Mouse (Mus musculus): ENCODE data around the gene Tspan10. TPM values are rescaled to one million over a fixed set of nuclear protein-coding genes. Genes with fewer than 3 reads are reported as not detected.

Tspan10 gene
- polyA plus RNA-seq, 1 experiment from 2014 or later, result not detected

DNA sequence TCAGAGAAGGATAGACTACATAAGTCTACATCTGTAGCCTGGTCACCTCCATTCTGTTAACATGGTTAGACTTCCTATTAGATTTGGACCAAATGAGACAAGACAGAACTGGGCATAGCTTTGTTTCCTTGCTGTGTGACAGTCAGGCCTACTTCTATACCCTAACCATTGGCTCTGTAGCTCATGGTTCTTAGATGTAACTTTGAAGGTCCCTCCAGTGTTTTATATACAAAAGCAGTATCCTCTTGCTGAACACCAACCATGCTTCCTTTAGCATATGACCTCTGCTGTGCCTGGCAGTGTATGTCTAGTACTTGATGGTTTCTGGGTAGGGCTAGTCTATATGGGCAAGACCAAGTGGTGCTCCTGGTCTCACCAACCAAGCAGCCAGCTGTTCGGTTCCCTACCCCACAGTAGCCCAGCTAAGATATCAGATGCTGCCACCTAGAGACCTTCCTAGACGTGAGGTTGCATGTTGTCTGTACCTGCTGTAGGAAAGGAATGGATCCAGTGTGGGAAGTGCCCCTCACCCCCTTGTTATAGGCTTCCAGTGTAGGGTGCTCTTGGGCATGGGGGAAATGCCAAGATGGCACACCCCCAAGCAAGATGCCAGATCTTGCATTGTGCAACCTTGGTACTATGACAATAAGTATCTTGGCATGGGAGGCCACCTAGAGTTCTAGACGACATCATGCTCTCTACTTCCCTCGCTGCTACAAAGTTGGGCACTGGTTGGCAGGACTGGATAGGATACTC lies 48.0 kb downstream of the Tspan10 start:
- H3K4me2 ChIP-seq (replicated peaks; ENCODE audit: low read depth, low read length), result 0 out of 2 replicates have a peak overlapping the region, but pooled peaks have one; percentile 98
- H3K27me3 ChIP-seq (replicated peaks; ENCODE audit: insufficient read depth, low read length), result no peaks in the 10 kb centered on the region
- H3K9ac ChIP-seq (replicated peaks; ENCODE audit: low read depth), result no peak overlapping the region
- H3K4me1 ChIP-seq (ENCODE audit: insufficient read depth, low read depth, low read length), result peaks cover 9% of the 10 kb centered on the region
- WGBS, result 32% methylated on average over 4 of the region's 4 CpGs
- H3K36me3 ChIP-seq (ENCODE audit: insufficient read depth, low read length), result peaks cover 9% of the 10 kb centered on the region
- DNase-seq (ENCODE audit: low spot score) (peak; percentile 29), ATAC-seq (no peak)
- no peak overlapping the region for H3K4me3 ChIP-seq (ENCODE audit: low read depth, low read length)
- no peaks in the 10 kb centered on the region for H3K9me3 ChIP-seq (ENCODE audit: low read length)
- peak overlapping the region; percentile 71; the same call in 1 of the 2 replicates for H3K27ac ChIP-seq (ENCODE audit: low read length)
- peak; percentile 32; the same call in 1 of the 2 replicates for TF ChIP-seq CTCF (IDR thresholded peaks at IDR 0.05)
- TF ChIP-seq EP300 (IDR thresholded peaks at IDR 0.05), result no peak

DNA sequence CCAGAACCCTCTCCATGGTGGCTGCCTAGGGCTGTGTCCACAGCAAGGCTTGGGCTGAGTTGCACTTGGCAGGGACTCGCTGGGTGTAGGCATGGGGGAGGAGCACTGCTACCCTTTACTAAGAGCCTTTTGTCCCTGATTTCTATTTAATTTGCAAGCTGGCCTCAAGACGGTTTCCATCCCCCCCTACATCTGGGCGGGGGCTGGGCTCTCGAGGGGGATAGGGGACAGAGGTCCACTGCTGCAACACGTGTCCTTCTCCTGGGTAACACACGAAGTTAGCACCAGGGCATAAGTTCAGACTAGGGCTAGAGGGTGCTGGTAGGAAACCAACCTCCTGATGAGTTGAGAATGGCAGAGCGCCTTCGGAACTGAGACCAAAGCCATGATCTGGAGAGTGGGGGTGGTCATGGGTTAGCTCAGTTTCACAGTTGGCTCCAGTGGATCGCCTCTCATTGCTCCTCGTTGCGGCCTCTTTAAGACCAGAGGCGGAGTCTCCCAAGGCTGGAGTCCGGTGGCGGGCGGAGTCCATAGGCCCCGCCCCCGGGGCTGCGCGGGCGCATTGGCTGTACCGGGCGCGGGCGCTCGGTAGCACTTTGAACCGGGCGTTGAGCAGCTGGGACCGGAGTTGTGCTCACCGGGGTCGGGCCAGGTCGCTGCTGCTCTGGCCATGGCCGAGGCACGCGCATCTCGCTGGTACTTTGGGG lies 49.0 kb downstream of the Tspan10 start, which contains the start of gene Slc25a10:
Gene Slc25a10, plus strand, starts transcription at position 524 of the 707 bp plus-strand sequence.
- TF ChIP-seq CTCF (IDR thresholded peaks at IDR 0.05), result no peak
- no peak for TF ChIP-seq EP300 (IDR thresholded peaks at IDR 0.05)
- H3K4me3 ChIP-seq (ENCODE audit: low read depth, low read length), result peak within 1 kb of the TSS; percentile 76
- DNase-seq (ENCODE audit: low spot score), result peak; percentile 96
- H3K4me1 ChIP-seq (ENCODE audit: insufficient read depth, low read depth, low read length), result peaks cover 9% of the 10 kb centered on the region
- H3K4me2 ChIP-seq (replicated peaks; ENCODE audit: low read depth, low read length), result peak within 1 kb of the TSS; percentile 98
- H3K36me3 ChIP-seq (ENCODE audit: insufficient read depth, low read length), result peaks cover 18% of the 10 kb centered on the region
- H3K27ac ChIP-seq (ENCODE audit: low read length), result peak within 1 kb of the TSS; percentile 71
- no peaks in the 10 kb centered on the region for H3K9me3 ChIP-seq (ENCODE audit: low read length)
- no peaks in the 10 kb centered on the region for H3K27me3 ChIP-seq (replicated peaks; ENCODE audit: insufficient read depth, low read length)
- ATAC-seq, result peak; percentile 90
- H3K9ac ChIP-seq (replicated peaks; ENCODE audit: low read depth), result peak within 1 kb of the TSS; percentile 57
- under 1% methylated on average over 26 of the region's 35 CpGs for WGBS

DNA sequence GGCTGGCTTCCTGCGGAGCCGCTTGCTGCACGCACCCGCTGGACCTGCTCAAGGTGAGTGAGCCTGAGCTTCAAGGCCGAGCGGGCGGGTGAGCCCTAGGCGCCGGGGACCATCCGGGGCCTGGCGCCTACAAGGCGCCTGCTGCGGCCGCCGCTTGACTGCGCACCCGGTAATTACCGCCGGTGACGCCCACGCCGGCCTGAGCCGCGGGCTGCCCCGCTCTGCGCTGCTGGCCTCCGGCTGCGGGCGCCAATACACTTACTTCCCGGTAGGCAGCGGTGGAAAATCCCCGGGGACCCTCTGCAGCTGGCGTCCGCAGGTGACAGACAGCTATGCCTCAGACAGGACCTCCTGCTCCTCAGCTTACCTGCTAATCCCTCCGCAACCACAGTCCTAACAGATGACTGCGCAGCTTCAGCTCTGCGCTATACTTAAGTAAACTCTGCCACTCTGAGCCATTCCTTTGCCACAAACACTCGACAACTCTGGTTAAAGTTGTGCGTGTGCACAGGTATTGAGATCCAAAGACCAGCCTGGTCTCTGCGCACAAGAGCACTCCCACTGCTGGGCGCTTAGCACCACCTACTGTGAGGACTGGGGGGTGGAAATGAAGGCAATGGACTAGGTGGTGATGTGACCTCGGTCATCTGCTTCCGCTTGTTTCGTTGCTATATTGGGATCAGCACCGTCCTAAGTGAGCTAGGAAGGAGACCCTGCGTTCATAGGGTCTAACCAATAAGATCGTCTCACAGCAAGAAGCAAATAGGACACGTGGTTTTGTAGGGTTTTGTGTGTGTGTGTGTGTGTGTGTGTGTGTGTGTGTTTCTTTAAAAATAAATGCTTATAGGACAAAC lies 49.8 kb downstream of the Tspan10 start:
- H3K4me1 ChIP-seq (ENCODE audit: insufficient read depth, low read depth, low read length), result peaks cover 9% of the 10 kb centered on the region
- ATAC-seq (peak; percentile 44), DNase-seq (ENCODE audit: low spot score) (peak; percentile 70)
- H3K27ac ChIP-seq (ENCODE audit: low read length), result peak overlapping the region; percentile 71
- H3K9me3 ChIP-seq (ENCODE audit: low read length), result no peaks in the 10 kb centered on the region
- peak overlapping the region; percentile 76 for H3K4me3 ChIP-seq (ENCODE audit: low read depth, low read length)
- peak overlapping the region; percentile 57 for H3K9ac ChIP-seq (replicated peaks; ENCODE audit: low read depth)
- H3K36me3 ChIP-seq (ENCODE audit: insufficient read depth, low read length), result peaks cover 22% of the 10 kb centered on the region
- peak; percentile 56 for TF ChIP-seq CTCF (IDR thresholded peaks at IDR 0.05)
- TF ChIP-seq EP300 (IDR thresholded peaks at IDR 0.05), result no peak
- peak overlapping the region; percentile 98 for H3K4me2 ChIP-seq (replicated peaks; ENCODE audit: low read depth, low read length)
- H3K27me3 ChIP-seq (replicated peaks; ENCODE audit: insufficient read depth, low read length), result no peaks in the 10 kb centered on the region
- WGBS, result 1% methylated on average over 45 of the region's 48 CpGs

DNA sequence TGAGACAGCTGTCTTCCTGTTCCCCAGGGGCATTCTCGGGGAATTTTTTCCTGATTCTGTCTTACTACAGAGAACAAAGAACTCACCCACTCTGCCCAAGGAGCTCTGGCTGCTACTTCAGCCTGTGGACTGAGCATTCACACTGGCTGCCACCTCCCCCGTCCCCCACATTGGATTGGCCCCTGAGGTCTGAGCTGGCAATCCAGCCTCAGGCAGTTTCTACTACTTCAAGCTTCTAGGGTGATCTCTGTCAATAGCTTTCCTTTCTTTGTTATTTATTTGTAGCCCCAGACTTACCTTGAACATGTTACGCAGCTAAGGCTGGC lies 50.4 kb downstream of the Tspan10 start:
- peaks cover 22% of the 10 kb centered on the region for H3K36me3 ChIP-seq (ENCODE audit: insufficient read depth, low read length)
- H3K4me1 ChIP-seq (ENCODE audit: insufficient read depth, low read depth, low read length), result peaks cover 9% of the 10 kb centered on the region
- 18% methylated on average over 3 of the region's 3 CpGs for WGBS
- TF ChIP-seq EP300 (IDR thresholded peaks at IDR 0.05), result no peak
- TF ChIP-seq CTCF (IDR thresholded peaks at IDR 0.05), result no peak
- no peaks in the 10 kb centered on the region for H3K27me3 ChIP-seq (replicated peaks; ENCODE audit: insufficient read depth, low read length)
- peak overlapping the region; percentile 57; the same call in 1 of the 2 replicates for H3K9ac ChIP-seq (replicated peaks; ENCODE audit: low read depth)
- DNase-seq (ENCODE audit: low spot score), result peak; percentile 33
- H3K4me2 ChIP-seq (replicated peaks; ENCODE audit: low read depth, low read length), result peak overlapping the region; percentile 98
- peak overlapping the region; percentile 71 for H3K27ac ChIP-seq (ENCODE audit: low read length)
- H3K4me3 ChIP-seq (ENCODE audit: low read depth, low read length), result peak overlapping the region; percentile 76; the same call in 1 of the 2 replicates
- no peaks in the 10 kb centered on the region for H3K9me3 ChIP-seq (ENCODE audit: low read length)
- ATAC-seq, result no peak

GRCm38 (mm10) chr11:120493351-120493750 lies 50.9 kb downstream of the Tspan10 start:
- H3K9ac ChIP-seq (replicated peaks; ENCODE audit: low read depth), result 0 out of 2 replicates have a peak overlapping the region, but pooled peaks have one; percentile 57
- H3K36me3 ChIP-seq (ENCODE audit: insufficient read depth, low read length), result peaks cover 25% of the 10 kb centered on the region
- H3K4me3 ChIP-seq (ENCODE audit: low read depth, low read length), result 0 out of 2 replicates have a peak overlapping the region, but pooled peaks have one; percentile 76
- no peak for TF ChIP-seq EP300 (IDR thresholded peaks at IDR 0.05)
- no peak for TF ChIP-seq CTCF (IDR thresholded peaks at IDR 0.05)
- peak overlapping the region; percentile 71; the same call in 1 of the 2 replicates for H3K27ac ChIP-seq (ENCODE audit: low read length)
- 29% methylated on average over 3 of the region's 3 CpGs for WGBS
- peaks cover 9% of the 10 kb centered on the region for H3K4me1 ChIP-seq (ENCODE audit: insufficient read depth, low read depth, low read length)
- no peaks in the 10 kb centered on the region for H3K27me3 ChIP-seq (replicated peaks; ENCODE audit: insufficient read depth, low read length)
- H3K4me2 ChIP-seq (replicated peaks; ENCODE audit: low read depth, low read length), result peak overlapping the region; percentile 98
- no peaks in the 10 kb centered on the region for H3K9me3 ChIP-seq (ENCODE audit: low read length)
- DNase-seq (ENCODE audit: low spot score), result peak; percentile 26
- ATAC-seq, result no peak
